Mouse (Mus musculus) cerebellum, adult 2 months (tissue): ENCODE measurements around the gene Plin5.

ENCODE experiments used
- CTCF ChIP-seq: fragments of 200-500 bp; IDR thresholded peaks from 2 replicates; pipeline ENCODE4 v1.5.1; 2011; ENCODE audit warnings: low read depth, mild to moderate bottlenecking, control low read depth, low read length, moderate library complexity, borderline replicate concordance; ENCODE audit not compliant: insufficient read depth
- POLR2A ChIP-seq: fragments of 200-500 bp; IDR thresholded peaks from 2 replicates; pipeline ENCODE4 v1.6.1; 2011; ENCODE audit warnings: low read length, control low read depth, borderline replicate concordance; ENCODE audit not compliant: insufficient read depth

- TF ChIP-seq POLR2A: no peak
- no peak for TF ChIP-seq CTCF
Observed at GRCm38 (mm10) chr17:56102927-56103326, 14.5 kb downstream of the Plin5 start.
